Mouse (Mus musculus) retina, adult 2 months (tissue): ENCODE measurements around the gene Asz1.

Experiments used
- DNase-seq: peaks from one replicate; pipeline ENCODE4 v3.0.0-alpha.2; 2012; ENCODE audit warnings: low read depth, low spot score

Gene Asz1

GRCm38 (mm10) chr6:18108934-18109333, at the start of gene Asz1:
Asz1 (minus strand) TSS chr6:18109061.
- DNase-seq = no peak

- DNase-seq = no peak
Observed at GRCm38 (mm10) chr6:18153031-18153430, 44.2 kb upstream of the Asz1 start.

- DNase-seq = no peak
Observed at GRCm38 (mm10) chr6:18135246-18135645, 26.4 kb upstream of the Asz1 start.

GRCm38 (mm10) chr6:18128059-18128458, 19.2 kb upstream of the Asz1 start:
- DNase-seq = no peak

- no peak for DNase-seq
Observed at GRCm38 (mm10) chr6:18127206-18127983, 18.5 kb upstream of the Asz1 start.

- no peak for DNase-seq
Observed at GRCm38 (mm10) chr6:18096861-18097260, 12.0 kb downstream of the Asz1 start.

GRCm38 (mm10) chr6:18089098-18089497, 19.8 kb downstream of the Asz1 start:
- DNase-seq = no peak

- no peak for DNase-seq
Observed at GRCm38 (mm10) chr6:18087160-18087804, 21.6 kb downstream of the Asz1 start.

GRCm38 (mm10) chr6:18078615-18079014, 30.2 kb downstream of the Asz1 start:
- no peak for DNase-seq

- no peak for DNase-seq
Observed at GRCm38 (mm10) chr6:18076986-18077385, 31.9 kb downstream of the Asz1 start.

GRCm38 (mm10) chr6:18076577-18076976, 32.3 kb downstream of the Asz1 start:
- no peak for DNase-seq

GRCm38 (mm10) chr6:18057899-18058298, 51.0 kb downstream of the Asz1 start:
- no peak for DNase-seq

- DNase-seq = no peak
Observed at GRCm38 (mm10) chr6:18051702-18052101, 57.2 kb downstream of the Asz1 start.

- DNase-seq = no peak
Observed at GRCm38 (mm10) chr6:18044299-18044698, 64.6 kb downstream of the Asz1 start.

GRCm38 (mm10) chr6:18043172-18043571, 65.7 kb downstream of the Asz1 start:
- no peak for DNase-seq

- DNase-seq = no peak
Observed at GRCm38 (mm10) chr6:18032271-18032670, 76.6 kb downstream of the Asz1 start.

GRCm38 (mm10) chr6:18031509-18032010, 77.3 kb downstream of the Asz1 start:
- DNase-seq = no peak

- no peak for DNase-seq
Observed at GRCm38 (mm10) chr6:18030868-18031508, 77.9 kb downstream of the Asz1 start.

- no peak for DNase-seq
Observed at GRCm38 (mm10) chr6:18029746-18030656, 78.9 kb downstream of the Asz1 start, which contains the start of gene Wnt2. Wnt2 (minus strand) TSS chr6:18030585.

- DNase-seq = no peak
Observed at GRCm38 (mm10) chr6:18024133-18024794, 84.6 kb downstream of the Asz1 start.

GRCm38 (mm10) chr6:18013346-18013745, 95.5 kb downstream of the Asz1 start:
- DNase-seq = no peak
